Mouse (Mus musculus) embryonic facial prominence, embryonic 15.5 days (tissue): ENCODE measurements at regions not wholly inside any gene's neighbourhood (a gene's known extent, or its start where the extent isn't known, plus 50 kb on each side); places are given as distances from the start of the nearest gene placed in this dataset.

Experiments used
- ATAC-seq: fragments of 200-750 bp; cut with Nextera tagmentation; 2 replicates; pipeline ENCODE4 v1.8.0; 2017; ENCODE audit warnings: low read depth, moderate TSS enrichment; ENCODE audit not compliant: insufficient number of reproducible peaks, low FRiP score, low TSS enrichment
- H3K27ac ChIP-seq: fragments of 300-500 bp; sonication (generic); replicated peaks from 2 replicates; pipeline ENCODE4 v1.5.1; 2015; ENCODE audit warnings: mild to moderate bottlenecking, inconsistent platforms
- H3K27me3 ChIP-seq: fragments of 300-500 bp; sonication (generic); 2 replicates; pipeline ENCODE4 v1.6.1; 2015; ENCODE audit warnings: inconsistent platforms
- H3K36me3 ChIP-seq: fragments of 300-500 bp; sonication (generic); 2 replicates; pipeline ENCODE4 v1.6.1; 2015; ENCODE audit warnings: mild to moderate bottlenecking, inconsistent platforms
- H3K4me1 ChIP-seq: fragments of 300-500 bp; sonication (generic); 2 replicates; pipeline ENCODE4 v1.6.1; 2015; ENCODE audit warnings: inconsistent platforms
- H3K4me2 ChIP-seq: fragments of 300-500 bp; sonication (generic); replicated peaks from 2 replicates; pipeline ENCODE4 v1.6.1; 2015; ENCODE audit warnings: mild to moderate bottlenecking, inconsistent platforms
- H3K4me3 ChIP-seq: fragments of 300-500 bp; sonication (generic); replicated peaks from 2 replicates; pipeline ENCODE4 v1.5.1; 2015; ENCODE audit warnings: mild to moderate bottlenecking, inconsistent platforms
- H3K9ac ChIP-seq: fragments of 300-500 bp; sonication (generic); 2 replicates; pipeline ENCODE4 v1.6.1; 2015; ENCODE audit warnings: inconsistent platforms
- H3K9me3 ChIP-seq: fragments of 300-500 bp; sonication (generic); replicated peaks from 2 replicates; pipeline ENCODE4 v1.6.1; 2016; ENCODE audit warnings: inconsistent platforms
- WGBS: fragments of 180-500 bp; shearing (Covaris S2); methylation state at CpG from one replicate; pipeline ENCODE4 v1.1.7; 2015; 5-methylcytosine and 5-hydroxymethylcytosine counted together

- no peak overlapping the region for H3K4me2 ChIP-seq
- H3K4me3 ChIP-seq = no peak overlapping the region
- H3K27me3 ChIP-seq = no peaks in the 10 kb centered on the region
- no peaks in the 10 kb centered on the region for H3K36me3 ChIP-seq
- no peak overlapping the region for H3K27ac ChIP-seq
- no peak overlapping the region for H3K9ac ChIP-seq
- H3K4me1 ChIP-seq = no peaks in the 10 kb centered on the region
- no peaks in the 10 kb centered on the region for H3K9me3 ChIP-seq
- no peak for ATAC-seq
Observed at GRCm38 (mm10) chr2:19753479-19753878, 95.9 kb downstream of the Otud1 start.

- Histone ChIP-seq H3K4me1 (no peaks in the 10 kb centered on the region), H3K4me2 (no peak overlapping the region), H3K36me3 (no peaks in the 10 kb centered on the region), H3K4me3 (no peak overlapping the region), H3K27ac (no peak overlapping the region), H3K9ac (no peak overlapping the region), H3K9me3 (no peaks in the 10 kb centered on the region), H3K27me3 (no peaks in the 10 kb centered on the region)
- 63% methylated on average over 4 of the region's 4 CpGs for WGBS
- no peak for ATAC-seq
Observed at GRCm38 (mm10) chr2:19757910-19758309, 100.4 kb downstream of the Otud1 start.

DNA sequence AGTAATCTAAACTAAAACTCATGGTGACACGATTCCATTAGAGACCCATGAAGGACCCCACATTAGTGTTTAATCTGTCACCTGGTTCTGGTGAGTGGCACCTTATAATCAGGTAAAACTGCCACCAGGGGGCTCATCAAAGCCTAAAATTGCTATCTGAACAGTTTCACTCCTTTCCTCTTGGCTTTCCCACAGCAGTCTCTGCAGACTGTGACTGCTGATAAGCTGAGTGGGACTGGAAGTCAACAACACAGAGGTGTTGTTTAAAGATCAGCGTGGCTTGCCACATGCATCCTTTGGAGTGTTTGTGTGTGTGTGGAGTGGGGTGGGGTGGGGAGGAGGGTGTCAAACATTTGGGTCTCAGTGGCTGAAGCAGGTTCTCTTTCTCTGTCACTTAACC is 101.6 kb downstream of the Otud1 start:
- H3K27me3 ChIP-seq = no peaks in the 10 kb centered on the region
- H3K9me3 ChIP-seq = no peaks in the 10 kb centered on the region
- no peaks in the 10 kb centered on the region for H3K4me1 ChIP-seq
- 58% methylated on average over 2 of the region's 2 CpGs for WGBS
- H3K27ac ChIP-seq = no peak overlapping the region
- H3K4me3 ChIP-seq = no peak overlapping the region
- no peaks in the 10 kb centered on the region for H3K36me3 ChIP-seq
- no peak overlapping the region for H3K4me2 ChIP-seq
- ATAC-seq = no peak
- no peak overlapping the region for H3K9ac ChIP-seq

GRCm38 (mm10) chr2:19759577-19759976 is 102.0 kb downstream of the Otud1 start:
- Histone ChIP-seq H3K36me3 (no peaks in the 10 kb centered on the region), H3K27ac (no peak overlapping the region), H3K27me3 (no peaks in the 10 kb centered on the region), H3K9ac (no peak overlapping the region), H3K4me1 (no peaks in the 10 kb centered on the region), H3K9me3 (no peaks in the 10 kb centered on the region), H3K4me2 (no peak overlapping the region), H3K4me3 (no peak overlapping the region)
- no peak for ATAC-seq
- WGBS = 75% methylated on average over 4 of the region's 6 CpGs

GRCm38 (mm10) chr2:19762996-19763395 is 105.4 kb downstream of the Otud1 start:
- no peaks in the 10 kb centered on the region for H3K27me3 ChIP-seq
- H3K9me3 ChIP-seq = no peaks in the 10 kb centered on the region
- no peak overlapping the region for H3K9ac ChIP-seq
- no peak overlapping the region for H3K4me3 ChIP-seq
- no peaks in the 10 kb centered on the region for H3K4me1 ChIP-seq
- H3K4me2 ChIP-seq = no peak overlapping the region
- H3K36me3 ChIP-seq = no peaks in the 10 kb centered on the region
- 75% methylated on average over 3 of the region's 3 CpGs for WGBS
- no peak for ATAC-seq
- H3K27ac ChIP-seq = no peak overlapping the region

DNA sequence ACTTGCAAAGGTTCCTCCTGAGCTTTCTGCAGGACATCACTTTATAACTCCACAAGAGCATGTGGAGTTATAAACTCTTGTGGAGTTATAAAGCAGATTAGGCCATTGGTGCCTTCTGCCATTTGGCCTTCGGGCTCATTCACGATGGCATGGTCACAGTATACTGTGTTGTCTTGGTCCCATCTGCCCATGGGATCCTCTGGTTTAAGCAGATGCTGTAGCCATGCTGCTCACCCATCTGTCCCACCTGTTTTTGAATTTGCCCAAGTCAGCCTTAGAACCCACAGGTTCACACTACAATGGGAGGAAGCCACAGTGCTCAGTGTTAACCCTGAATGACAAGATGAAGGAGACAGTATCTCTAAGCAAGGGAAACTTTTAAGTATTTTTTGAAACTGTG is 124.7 kb upstream of the Etl4 start:
- Histone ChIP-seq H3K9me3 (no peaks in the 10 kb centered on the region), H3K4me3 (no peak overlapping the region), H3K9ac (no peak overlapping the region), H3K4me2 (no peak overlapping the region), H3K4me1 (no peaks in the 10 kb centered on the region), H3K27ac (no peak overlapping the region), H3K36me3 (no peaks in the 10 kb centered on the region), H3K27me3 (no peaks in the 10 kb centered on the region)
- ATAC-seq = no peak
- 84% methylated on average over 2 of the region's 2 CpGs for WGBS

DNA sequence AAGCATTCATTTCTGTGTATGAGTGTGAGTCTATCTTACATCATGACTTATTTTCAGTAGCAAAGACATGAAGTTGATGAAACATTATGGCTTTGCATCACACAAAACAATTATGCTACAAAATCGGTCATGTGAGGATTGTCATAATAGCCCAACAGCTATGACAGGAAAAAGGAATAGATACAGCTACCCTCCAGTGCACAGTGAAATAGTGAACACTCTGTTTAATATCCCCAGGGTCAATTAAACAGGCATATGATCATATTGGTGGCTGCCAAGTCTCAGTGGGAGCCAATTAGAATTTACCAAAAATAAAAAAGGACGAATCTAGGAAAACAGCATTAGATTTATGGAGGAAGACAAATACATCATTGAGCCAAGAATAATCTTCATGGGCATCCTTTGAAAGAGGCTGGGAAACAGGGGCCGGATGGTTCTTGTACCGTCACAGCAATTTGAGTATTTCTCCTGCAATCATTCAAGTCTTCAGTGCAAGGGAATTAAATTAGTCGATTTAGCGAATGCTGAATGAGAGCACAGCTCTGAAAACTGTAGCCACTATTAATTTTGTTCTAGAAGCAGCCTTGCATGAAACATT is 123.8 kb upstream of the Etl4 start:
- 69% methylated on average over 6 of the region's 6 CpGs for WGBS

GRCm38 (mm10) chr2:19792177-19792576 is 117.4 kb upstream of the Etl4 start:
- no peaks in the 10 kb centered on the region for H3K9me3 ChIP-seq
- no peak overlapping the region for H3K27ac ChIP-seq
- no peaks in the 10 kb centered on the region for H3K27me3 ChIP-seq
- WGBS = 76% methylated on average over 6 of the region's 6 CpGs
- no peak overlapping the region for H3K4me2 ChIP-seq
- no peak for ATAC-seq
- H3K4me3 ChIP-seq = no peak overlapping the region
- H3K4me1 ChIP-seq = no peaks in the 10 kb centered on the region
- no peaks in the 10 kb centered on the region for H3K36me3 ChIP-seq
- no peak overlapping the region for H3K9ac ChIP-seq

More for the DNA sequence above, 123.8 kb upstream of the Etl4 start:
- H3K27me3 ChIP-seq = no peaks in the 10 kb centered on the region
- no peak for ATAC-seq
- H3K9ac ChIP-seq = no peak overlapping the region
- no peaks in the 10 kb centered on the region for H3K9me3 ChIP-seq
- no peak overlapping the region for H3K4me3 ChIP-seq
- no peak overlapping the region for H3K4me2 ChIP-seq
- no peak overlapping the region for H3K27ac ChIP-seq
- H3K4me1 ChIP-seq = no peaks in the 10 kb centered on the region
- no peaks in the 10 kb centered on the region for H3K36me3 ChIP-seq

DNA sequence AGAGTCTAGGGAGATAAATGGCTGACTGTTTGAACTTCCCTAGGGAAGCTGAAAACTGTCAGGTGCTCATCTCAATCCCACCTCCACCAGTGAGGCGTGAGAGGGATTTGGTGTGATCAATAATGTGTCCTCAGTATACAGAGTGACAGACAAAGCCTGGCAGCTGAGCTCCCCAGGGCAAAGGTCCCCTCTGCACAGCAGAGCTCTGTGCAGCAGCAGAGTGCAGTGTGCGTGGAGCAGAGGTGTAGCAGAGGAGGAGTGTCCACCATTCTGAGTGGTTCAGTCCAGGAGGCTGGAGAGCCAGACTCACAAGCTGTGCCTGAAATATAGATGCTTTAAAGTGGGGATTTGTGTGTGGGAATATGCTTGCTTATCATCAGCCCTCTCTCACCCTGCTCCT is 112.8 kb upstream of the Etl4 start:
- Histone ChIP-seq H3K4me1 (no peaks in the 10 kb centered on the region), H3K27ac (no peak overlapping the region), H3K9me3 (no peaks in the 10 kb centered on the region), H3K9ac (no peak overlapping the region), H3K27me3 (no peaks in the 10 kb centered on the region), H3K4me2 (no peak overlapping the region), H3K4me3 (no peak overlapping the region), H3K36me3 (no peaks in the 10 kb centered on the region)
- WGBS = 45% methylated on average over 2 of the region's 2 CpGs
- ATAC-seq = no peak
